Mouse (Mus musculus): ENCODE measurements around the gene St8sia4.

St8sia4 gene

DNA sequence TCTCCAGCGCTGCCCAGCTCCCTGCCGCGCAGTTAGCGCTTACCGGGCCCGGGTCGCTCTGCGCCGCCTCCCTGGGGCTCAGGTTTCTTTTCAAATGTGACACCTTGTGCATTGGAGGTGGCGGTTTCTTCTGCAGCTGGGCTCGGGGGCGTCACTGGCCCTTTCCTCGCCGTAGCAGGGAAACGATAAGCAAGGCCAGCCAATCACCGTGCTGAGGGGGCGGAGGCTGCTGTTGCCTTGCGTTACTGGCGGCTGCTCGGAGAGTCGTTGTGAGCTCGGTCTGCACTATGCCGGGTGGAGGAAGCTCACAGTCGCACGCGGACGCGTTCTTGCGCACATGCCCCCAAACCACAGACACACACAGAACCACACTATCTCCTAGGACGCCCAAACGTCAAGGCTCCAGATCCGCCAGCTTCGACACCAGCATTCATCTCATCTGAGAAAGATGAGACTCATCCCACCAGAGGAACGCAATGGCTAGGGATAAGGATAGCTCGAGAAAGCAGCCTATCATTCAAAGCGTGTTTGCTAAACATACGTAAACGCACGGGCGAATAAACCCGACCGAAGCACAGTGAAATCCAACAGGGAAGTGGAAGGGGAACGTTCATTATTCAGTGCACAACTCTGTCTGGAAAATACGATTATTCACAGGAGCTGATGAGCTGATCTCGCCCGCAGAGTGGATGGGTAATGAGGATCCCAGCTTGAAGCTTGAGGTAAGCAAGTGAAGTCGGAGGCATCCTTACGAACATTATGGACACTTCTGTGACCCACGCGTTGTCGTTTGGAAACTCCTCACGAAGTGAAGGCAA is at the start of gene St8sia4:
St8sia4 (minus strand) TSS at position 137 of the 818 bp plus-strand sequence.
- DNase-seq (ENCODE audit: low read depth, low spot score) = peak; percentile 96

GRCm38 (mm10) chr1:95709181-95709580 is 41.8 kb upstream of the St8sia4 start:
- no peak for DNase-seq (ENCODE audit: low read depth, low spot score)

GRCm38 (mm10) chr1:95699903-95700302 is 32.5 kb upstream of the St8sia4 start:
- no peak for DNase-seq (ENCODE audit: low read depth, low spot score)

GRCm38 (mm10) chr1:95674052-95674451 is 6.7 kb upstream of the St8sia4 start:
- peak; percentile 36 for DNase-seq (ENCODE audit: low read depth, low spot score)

DNA sequence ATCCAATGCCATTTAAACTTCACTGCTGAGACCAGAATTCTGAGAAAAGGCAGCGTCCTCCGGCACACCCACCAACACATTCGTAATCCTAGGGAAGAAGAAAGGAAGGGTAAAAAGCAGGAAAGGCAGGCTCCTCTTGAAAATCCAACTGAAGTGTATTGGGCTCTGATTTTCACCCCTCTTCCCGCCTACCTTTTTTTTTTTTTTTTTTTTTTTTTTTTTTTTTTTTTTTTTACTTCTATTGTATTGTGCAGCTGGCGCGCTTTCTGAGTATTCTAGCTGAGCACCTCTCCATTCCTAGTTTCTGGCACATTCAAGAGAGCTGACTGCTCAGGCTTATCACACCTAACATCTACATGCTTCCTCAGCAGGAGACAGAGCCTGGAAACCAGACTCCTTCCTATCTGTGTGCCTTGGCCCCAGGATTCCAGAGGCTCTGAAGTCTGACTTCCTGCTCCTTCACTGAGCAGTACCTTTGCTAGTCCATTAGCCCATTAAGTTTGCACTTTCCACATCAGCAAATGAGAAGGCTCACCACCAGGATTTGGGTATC is 958 bp upstream of the St8sia4 start:
- DNase-seq (ENCODE audit: low read depth, low spot score) = peak; percentile 33

- peak; percentile 66 for DNase-seq (ENCODE audit: low read depth, low spot score)
Measured at GRCm38 (mm10) chr1:95666541-95667320, 640 bp downstream of the St8sia4 start.

GRCm38 (mm10) chr1:95665951-95666484 is 1.4 kb downstream of the St8sia4 start:
- peak; percentile 86 for DNase-seq (ENCODE audit: low read depth, low spot score)

DNA sequence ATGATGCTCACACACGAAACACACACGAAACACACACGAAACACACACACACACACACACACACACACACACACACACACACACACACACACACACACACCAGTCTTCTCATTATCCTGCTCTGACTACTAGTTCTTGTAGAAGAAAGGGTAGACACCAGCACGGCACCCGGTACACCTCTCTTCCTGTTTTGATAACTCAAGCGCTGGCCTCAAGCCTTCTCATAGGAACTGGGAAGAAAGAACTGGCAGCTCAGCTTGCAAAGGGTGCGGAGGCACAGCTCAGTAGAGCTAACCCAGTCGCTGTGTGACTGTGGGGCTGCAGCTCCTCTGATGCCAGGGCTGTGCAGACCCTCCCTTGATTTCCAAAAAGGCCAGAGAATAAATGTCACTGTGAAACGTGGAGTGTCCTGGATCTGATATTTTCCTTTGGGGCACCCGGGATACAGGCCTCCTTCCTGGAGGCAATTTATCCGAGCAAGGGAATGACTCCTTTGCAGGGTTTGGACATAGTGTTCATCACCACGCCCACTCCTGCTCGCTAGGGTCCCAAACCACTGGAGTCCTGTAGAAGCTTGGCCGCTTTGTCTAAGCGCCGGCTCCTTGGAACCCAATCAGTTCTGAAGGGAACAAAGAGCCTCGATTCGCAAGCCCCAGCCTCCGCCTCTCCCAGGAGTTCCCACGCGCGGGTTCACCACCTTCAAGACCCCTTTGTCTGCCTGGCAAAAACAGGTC is 2.2 kb downstream of the St8sia4 start:
- DNase-seq (ENCODE audit: low read depth, low spot score) = peak; percentile 74

GRCm38 (mm10) chr1:95664321-95664825 is 3.0 kb downstream of the St8sia4 start:
- no peak for DNase-seq (ENCODE audit: low read depth, low spot score)

DNA sequence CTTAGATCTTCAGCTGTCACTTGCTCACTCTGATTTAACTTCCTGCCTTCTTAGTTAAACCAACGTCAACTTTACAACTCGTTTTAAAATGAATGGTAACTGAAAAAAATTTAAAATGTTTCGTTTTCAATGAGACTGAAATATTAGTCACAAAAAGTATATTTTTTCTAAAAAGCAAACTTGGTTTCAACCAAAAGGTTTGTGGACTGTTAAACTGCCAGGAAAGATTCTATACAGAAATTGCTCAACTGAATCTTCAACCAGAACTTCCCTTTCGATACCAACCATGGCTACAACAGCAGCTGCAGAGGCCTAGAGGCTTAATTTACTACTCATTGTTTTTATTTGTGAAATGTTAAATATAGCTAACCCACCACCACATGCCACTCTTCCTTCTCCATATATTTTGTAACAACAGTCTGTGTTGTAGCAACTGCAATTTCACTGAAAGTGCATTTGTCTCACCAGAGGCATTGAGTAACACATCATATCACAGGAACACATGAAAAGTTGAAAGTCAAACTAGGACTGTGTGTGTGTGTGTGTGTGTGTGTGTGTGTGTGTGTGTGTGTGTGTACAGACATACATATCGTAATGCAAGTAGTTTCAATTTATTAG is 10.2 kb downstream of the St8sia4 start:
- DNase-seq (ENCODE audit: low read depth, low spot score) = peak; percentile 64

- DNase-seq (ENCODE audit: low read depth, low spot score) = peak; percentile 86
Measured at GRCm38 (mm10) chr1:95655564-95655963, 11.8 kb downstream of the St8sia4 start.

- DNase-seq (ENCODE audit: low read depth, low spot score) = no peak
Measured at GRCm38 (mm10) chr1:95653445-95653844, 13.9 kb downstream of the St8sia4 start.

GRCm38 (mm10) chr1:95644292-95644691 is 23.1 kb downstream of the St8sia4 start:
- no peak for DNase-seq (ENCODE audit: low read depth, low spot score)

DNA sequence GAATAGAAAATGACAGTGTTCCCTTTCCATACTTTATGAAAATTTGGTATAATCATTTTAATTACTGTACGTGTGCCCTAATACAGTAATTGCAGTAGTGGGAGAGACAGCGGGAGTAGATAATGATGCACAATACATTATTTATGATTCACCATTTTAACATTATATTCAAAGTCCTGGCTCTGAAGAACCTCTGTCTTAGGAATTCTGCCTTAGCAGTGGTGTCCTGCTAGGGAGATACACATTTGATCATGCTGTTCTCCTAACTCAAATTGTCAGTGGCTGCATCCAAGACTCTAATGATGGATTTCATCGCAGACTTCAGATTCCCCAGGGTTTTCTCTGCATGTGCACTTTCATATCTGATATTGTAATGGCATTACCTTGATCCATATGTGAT is 28.4 kb downstream of the St8sia4 start:
- no peak for DNase-seq (ENCODE audit: low read depth, low spot score)

DNA sequence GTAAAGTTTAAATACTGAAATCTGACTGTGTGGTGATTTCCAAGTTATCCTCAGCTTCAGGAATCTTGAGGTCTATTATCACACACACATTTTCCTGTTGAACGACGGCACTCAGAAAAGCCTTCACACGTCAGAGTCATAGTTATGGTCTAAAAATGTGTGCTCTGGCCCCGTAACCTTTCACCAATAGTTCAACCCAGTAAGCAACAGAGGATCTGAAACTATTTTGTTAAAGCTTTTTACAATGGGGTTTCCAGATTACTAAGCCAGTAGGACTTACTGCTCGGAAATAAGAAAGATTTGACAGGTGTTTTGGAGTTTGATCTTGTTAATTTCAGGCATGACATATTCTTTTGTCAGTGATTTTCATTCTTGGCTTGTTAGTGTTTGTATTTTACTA is 43.0 kb downstream of the St8sia4 start:
- DNase-seq (ENCODE audit: low read depth, low spot score) = no peak

DNA sequence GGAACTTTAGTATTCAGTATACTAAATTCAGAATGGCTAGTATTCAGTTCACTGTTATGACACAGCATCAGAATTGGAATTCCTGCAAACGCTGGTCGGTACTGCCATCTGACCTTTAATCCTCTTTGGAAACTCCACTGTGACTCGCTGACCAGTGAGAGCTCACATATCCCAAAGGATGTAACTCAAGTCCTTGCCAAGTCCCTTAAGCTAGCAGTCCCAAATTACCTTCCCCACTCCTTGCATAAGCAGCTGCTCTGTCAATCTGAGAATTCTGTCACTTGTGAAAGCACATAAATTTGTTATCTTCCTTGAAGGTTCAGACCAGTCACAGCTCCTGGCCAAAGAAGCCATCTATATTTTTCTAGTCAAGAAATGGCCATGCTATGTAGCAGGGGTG is 48.7 kb downstream of the St8sia4 start:
- no peak for DNase-seq (ENCODE audit: low read depth, low spot score)

DNA sequence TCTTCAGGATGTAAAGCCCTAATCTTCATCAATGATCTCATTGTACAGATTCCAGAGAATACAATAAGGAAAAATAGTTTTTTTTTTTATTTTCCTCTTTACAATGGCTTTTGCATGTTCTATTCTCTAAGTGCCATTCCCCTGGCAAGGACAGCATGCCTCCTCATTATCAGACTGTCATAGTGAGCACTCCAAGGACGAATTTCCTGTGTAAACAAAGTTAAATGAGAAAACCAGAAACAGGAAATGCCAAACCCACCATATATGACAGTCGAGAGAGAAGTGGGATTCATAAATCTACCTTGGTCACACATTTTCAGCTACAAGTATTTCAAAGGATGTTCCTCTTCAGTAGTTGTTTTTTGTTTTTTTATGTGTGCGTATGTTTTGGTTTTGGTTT is 49.2 kb downstream of the St8sia4 start:
- DNase-seq (ENCODE audit: low read depth, low spot score) = no peak

GRCm38 (mm10) chr1:95610017-95610416 is 57.4 kb downstream of the St8sia4 start:
- DNase-seq (ENCODE audit: low read depth, low spot score) = no peak

DNA sequence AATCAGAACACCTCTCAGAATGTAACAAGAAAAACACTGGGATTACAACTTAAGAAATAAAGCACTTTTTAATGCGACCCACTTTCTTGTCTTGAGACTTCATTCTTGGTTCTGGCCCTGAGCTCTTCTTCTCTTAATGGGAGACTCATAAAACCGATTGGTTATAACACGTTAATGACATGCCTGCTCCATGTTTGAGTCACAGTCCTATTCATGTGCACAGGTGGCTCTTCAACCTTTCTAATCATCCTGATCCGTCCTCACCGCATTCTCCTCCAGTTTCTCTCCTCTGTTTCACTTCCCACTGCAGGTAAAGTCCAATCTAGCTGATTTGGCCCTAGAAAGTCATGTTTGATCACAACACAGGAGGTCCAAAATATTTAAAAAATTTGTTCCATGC is 58.3 kb downstream of the St8sia4 start:
- DNase-seq (ENCODE audit: low read depth, low spot score) = no peak

DNA sequence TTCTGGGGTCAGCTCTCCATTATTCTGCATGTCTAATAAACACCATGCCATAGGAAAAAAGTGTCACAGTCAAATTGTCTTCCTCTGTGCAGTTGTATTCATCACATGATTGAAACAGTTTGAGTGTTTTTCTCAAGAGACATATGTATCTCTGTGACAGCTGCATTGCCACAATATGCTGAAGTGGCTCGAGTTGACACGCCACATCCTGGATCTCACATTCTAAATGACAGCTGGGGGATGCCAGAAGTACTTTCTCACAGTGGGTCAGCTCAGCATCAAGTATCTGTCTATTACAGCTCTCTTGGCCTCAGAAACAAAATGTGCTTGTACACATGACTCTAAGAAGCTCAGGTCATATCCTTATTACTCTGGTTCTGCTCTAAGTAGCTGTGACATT is 61.9 kb downstream of the St8sia4 start:
- no peak for DNase-seq (ENCODE audit: low read depth, low spot score)

DNA sequence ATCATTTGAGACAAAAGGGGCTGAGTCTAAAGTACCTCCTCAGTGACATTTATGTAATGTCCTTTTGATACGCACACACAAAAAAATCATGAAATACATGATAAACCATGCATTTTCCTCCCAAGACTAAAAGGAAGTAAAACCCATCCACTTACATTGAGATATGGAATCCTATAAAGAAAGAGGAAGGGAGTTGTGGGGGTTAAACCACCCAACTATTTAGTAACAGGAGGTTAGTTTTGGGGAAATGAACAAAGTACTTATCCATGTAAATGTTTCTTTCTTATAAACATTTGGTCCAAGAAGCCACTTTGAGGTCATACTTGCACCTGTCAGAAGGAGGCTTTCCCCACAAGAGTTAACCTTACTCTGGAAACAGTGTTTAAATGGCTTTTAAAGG is 69.3 kb downstream of the St8sia4 start:
- no peak for DNase-seq (ENCODE audit: low read depth, low spot score)
